Mouse (Mus musculus): Measurements from ENCODE around the gene Hnrnpc.

DNA sequence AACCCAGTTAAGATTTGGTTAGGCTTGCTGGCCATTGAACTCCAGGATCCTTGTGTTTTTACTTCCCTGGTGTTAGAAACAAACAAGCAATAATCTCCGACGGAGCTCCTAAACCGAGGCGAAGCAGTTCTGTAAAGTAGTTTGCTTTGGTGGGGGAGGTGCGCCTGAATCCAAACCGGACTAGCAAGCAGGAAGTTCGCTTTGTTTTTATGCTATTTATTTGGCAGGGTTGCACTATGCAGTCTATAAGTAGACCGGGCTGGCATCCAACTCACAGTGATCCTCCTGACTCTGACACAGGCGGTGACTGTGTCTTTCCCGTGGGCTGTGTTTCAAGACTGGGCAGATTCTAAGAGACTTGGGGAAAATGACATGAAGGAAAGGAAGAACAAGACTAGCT, 2.9 kb upstream of the Hnrnpc start:
- TF ChIP-seq CTCF (conservative IDR thresholded peaks at IDR 0.05; ENCODE audit: insufficient read depth, insufficient read length, low read depth, low read length) = no peak
- no peak for TF ChIP-seq POLR2A (IDR thresholded peaks at IDR 0.05; ENCODE audit: low read depth, low read length)
